9 mouse cellular contexts compared by ENCODE assay signal in the genomic region with DNA sequence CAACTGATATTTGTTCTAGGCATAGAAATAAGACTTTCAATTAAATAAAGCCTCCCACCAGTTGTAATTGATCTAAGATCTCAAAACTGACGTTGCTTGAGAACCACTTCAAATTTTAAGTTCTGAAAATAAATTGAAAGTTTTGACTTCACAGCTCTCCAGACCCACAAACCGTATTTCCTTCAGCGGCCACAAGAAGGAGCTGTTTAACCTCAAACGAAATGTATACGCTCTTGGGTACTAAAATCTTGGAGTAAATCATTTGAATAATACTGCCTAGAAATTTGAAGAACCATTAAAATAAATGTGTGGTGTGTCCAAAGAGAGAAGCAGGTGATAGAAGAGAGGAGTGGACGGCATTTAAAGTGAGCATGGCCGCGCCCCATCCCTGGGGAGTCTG.
DNase-seq lines count a peak whose midpoint lies in the region; ATAC-seq and TF ChIP-seq lines count a peak whose summit lies in the region.
"Had no signal": no experiment of that assay in that cellular context is flagged by ENCODE, and none has a peak within 500 bp of the region (broad histone marks: within the 10 kb centered on the region; RNA-seq: fewer than 3 reads in every experiment).

No protein-coding gene starts in this region.

- 23% methylated on average over 8 of the region's 8 CpGs for WGBS in kidney, embryonic 16.5 days
- 29% methylated on average over 8 of the region's 8 CpGs for WGBS in forebrain, postnatal 0 days

- H3K9ac ChIP-seq in kidney, embryonic 16.5 days (replicated peaks; ENCODE audit: low read length) = no peak overlapping the region
- H3K9ac ChIP-seq in forebrain, postnatal 0 days = no peak overlapping the region
- H3K9ac ChIP-seq: embryonic facial prominence, embryonic 13.5 days had no signal

- no peak overlapping the region for H3K27ac ChIP-seq in kidney, embryonic 16.5 days (ENCODE audit: low read length)
- H3K27ac ChIP-seq in forebrain, postnatal 0 days (ENCODE audit: low read depth, low read length) = no peak overlapping the region
- H3K27ac ChIP-seq: embryonic facial prominence, embryonic 13.5 days had no signal

- no peak overlapping the region for H3K4me2 ChIP-seq in kidney, embryonic 16.5 days (replicated peaks; ENCODE audit: low read depth, low read length)
- no peak overlapping the region for H3K4me2 ChIP-seq in forebrain, postnatal 0 days (ENCODE audit: low read depth)
- H3K4me2 ChIP-seq: embryonic facial prominence, embryonic 13.5 days had no signal

- H3K4me1 ChIP-seq in kidney, embryonic 16.5 days (ENCODE audit: insufficient read depth, low read length) = no peaks in the 10 kb centered on the region
- no peaks in the 10 kb centered on the region for H3K4me1 ChIP-seq in forebrain, postnatal 0 days (ENCODE audit: insufficient read depth)

- H3K9me3 ChIP-seq in kidney, embryonic 16.5 days (ENCODE audit: low read length) = no peaks in the 10 kb centered on the region
- H3K9me3 ChIP-seq in forebrain, postnatal 0 days (ENCODE audit: low read length) = no peaks in the 10 kb centered on the region
- H3K9me3 ChIP-seq: embryonic facial prominence, embryonic 13.5 days had no signal

- H3K36me3 ChIP-seq in kidney, embryonic 16.5 days (ENCODE audit: insufficient read depth, low read length) = no peaks in the 10 kb centered on the region
- H3K36me3 ChIP-seq in forebrain, postnatal 0 days (ENCODE audit: insufficient read depth) = no peaks in the 10 kb centered on the region
- H3K36me3 ChIP-seq: embryonic facial prominence, embryonic 13.5 days had no signal

- DNase-seq in kidney, adult 18-20 months = peak; percentile 37
- DNase-seq in CD4-positive helper T cell, adult 2 months (ENCODE audit: low read depth, low spot score) = peak; percentile 34
- DNase-seq in NIH3T3 (ENCODE audit: low read depth) = peak; percentile 68
- DNase-seq in forebrain, postnatal 0 days = peak; percentile 88
- DNase-seq in neural tube, embryonic 10.5 days (ENCODE audit: extremely low spot score, low spot score) = peak; percentile 47
- no peak for DNase-seq in urinary bladder, postnatal 25 days (ENCODE audit: low spot score)
- DNase-seq in adrenal gland, adult 2 months = no peak

- ATAC-seq in kidney, embryonic 16.5 days (ENCODE audit: low FRiP score, low TSS enrichment) = no peak
- peak; percentile 42; the same call in 1 of the 2 replicates for ATAC-seq in forebrain, postnatal 0 days

- TF ChIP-seq CTCF in forebrain, postnatal 0 days (IDR thresholded peaks at IDR 0.05; ENCODE audit: low read depth) = peak; percentile 80

- no peaks in the 10 kb centered on the region for H3K27me3 ChIP-seq in kidney, embryonic 16.5 days (ENCODE audit: insufficient read depth, low read length)
- H3K27me3 ChIP-seq in forebrain, postnatal 0 days (ENCODE audit: insufficient read depth, low read length) = no peaks in the 10 kb centered on the region
- H3K27me3 ChIP-seq: embryonic facial prominence, embryonic 13.5 days had no signal

- H3K4me3 ChIP-seq in kidney, embryonic 16.5 days (ENCODE audit: low read length) = no peak overlapping the region
- H3K4me3 ChIP-seq in forebrain, postnatal 0 days (ENCODE audit: low read depth, low read length) = no peak overlapping the region
- H3K4me3 ChIP-seq: embryonic facial prominence, embryonic 13.5 days had no signal

Comparison
In these comparisons a context has a peak if more than half of its experiments do, and no peak if none do; other contexts are left out.
1. DNase-seq: peak in kidney, adult 18-20 months (single experiment), CD4-positive helper T cell, adult 2 months (single experiment), NIH3T3 (single experiment), forebrain, postnatal 0 days (single experiment) and neural tube, embryonic 10.5 days (single experiment); none in urinary bladder, postnatal 25 days (single experiment) and adrenal gland, adult 2 months (single experiment).